Mouse (Mus musculus): ENCODE measurements around the gene Cfap54. TPM values are rescaled to one million over a fixed set of nuclear protein-coding genes. Genes with fewer than 3 reads are reported as not detected.
A peak's percentile ranks its signal among the peaks of the same experiment; 100 is the strongest.

Cfap54 gene
- polyA plus RNA-seq, 1 experiment, result 0.01 TPM

DNA sequence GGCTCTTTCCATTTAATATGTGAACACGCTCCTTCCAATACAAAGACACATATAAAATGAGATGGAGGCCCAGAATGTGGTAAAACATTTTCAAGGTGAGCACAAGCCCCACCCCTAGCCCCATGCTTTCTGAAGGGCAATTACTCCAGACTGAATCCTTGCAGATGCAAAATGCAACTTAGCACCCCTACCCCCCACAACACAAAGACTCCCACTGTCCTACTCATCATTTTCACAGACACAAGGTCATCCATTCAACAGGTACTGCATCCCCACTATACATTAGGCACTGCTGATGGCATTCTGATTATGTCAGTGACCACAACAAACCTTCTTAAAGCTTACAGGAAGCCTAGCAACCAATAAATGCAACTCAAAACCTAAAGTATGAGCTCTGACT, 131.4 kb downstream of the Cfap54 start:
- Histone ChIP-seq H3K79me2 (ENCODE audit: control insufficient read depth, insufficient read depth) (no peaks in the 10 kb centered on the region), H3K79me3 (ENCODE audit: low read depth) (no peaks in the 10 kb centered on the region), H3ac (ENCODE audit: control insufficient read depth, insufficient read length, low read depth) (no peak overlapping the region), H3K36me3 (ENCODE audit: control insufficient read depth, insufficient read depth) (no peaks in the 10 kb centered on the region), H3K4me3 (ENCODE audit: insufficient read depth, poor library complexity, severe bottlenecking) (no peak overlapping the region), H3K27me3 (ENCODE audit: control insufficient read depth, insufficient read depth, insufficient read length) (no peaks in the 10 kb centered on the region)
- TF ChIP-seq CTCF (IDR thresholded peaks at IDR 0.05; ENCODE audit: control insufficient read depth, insufficient read depth, insufficient read length) (no peak), MYOG (IDR thresholded peaks at IDR 0.05; ENCODE audit: control insufficient read depth, extremely low read depth, insufficient read length) (no peak), MYOD1 (IDR thresholded peaks at IDR 0.05; ENCODE audit: control insufficient read depth, insufficient read length, low read depth) (no peak), FOSL1 (IDR thresholded peaks at IDR 0.05; ENCODE audit: insufficient read depth, low read length, poor library complexity, severe bottlenecking) (no peak), USF1 (IDR thresholded peaks at IDR 0.05; ENCODE audit: low read depth) (no peak), CEBPB (IDR thresholded peaks at IDR 0.05; ENCODE audit: low read depth) (no peak), MAX (IDR thresholded peaks at IDR 0.05) (no peak)

DNA sequence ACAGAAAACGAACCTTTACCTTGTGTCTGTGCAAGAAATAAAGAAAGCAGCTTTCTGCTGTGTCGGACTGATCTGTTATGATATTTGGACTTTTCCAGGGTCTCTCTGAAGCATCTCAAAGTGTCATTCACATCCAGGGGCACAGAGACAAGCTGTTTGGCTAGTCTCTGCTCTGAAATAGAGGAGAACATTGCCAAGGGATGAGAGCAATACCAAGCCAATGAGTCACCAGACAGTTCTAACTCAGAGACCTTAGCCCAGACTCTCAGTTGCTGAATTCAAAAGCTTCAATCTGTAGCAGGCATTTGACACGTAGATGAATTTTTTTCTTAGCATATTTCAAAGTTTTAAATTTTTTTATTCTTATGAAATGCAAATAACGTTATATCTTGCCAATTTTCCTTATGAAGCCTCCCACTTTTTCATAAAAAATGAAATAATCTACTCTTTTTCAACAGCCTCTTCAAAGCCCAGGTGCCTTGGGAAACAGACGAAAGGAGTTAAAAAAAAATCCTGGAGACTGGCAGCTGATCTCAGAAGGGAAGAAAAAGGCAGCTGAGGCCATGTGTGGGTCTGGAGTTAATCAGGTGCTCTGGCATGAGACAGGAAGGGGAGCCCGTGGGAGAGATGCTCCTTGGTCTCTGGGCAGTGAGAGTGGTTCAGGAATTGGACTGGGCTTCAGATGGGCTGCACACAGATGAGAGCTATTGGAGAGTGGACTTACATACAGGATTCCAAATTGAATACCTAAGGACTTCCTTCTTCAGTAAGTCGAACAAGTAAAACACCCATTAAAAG, 138.4 kb downstream of the Cfap54 start:
- TF ChIP-seq USF1 (IDR thresholded peaks at IDR 0.05; ENCODE audit: low read depth) (no peak), MYOG (IDR thresholded peaks at IDR 0.05; ENCODE audit: control insufficient read depth, extremely low read depth, insufficient read length) (no peak), MAX (IDR thresholded peaks at IDR 0.05) (no peak), FOSL1 (IDR thresholded peaks at IDR 0.05; ENCODE audit: insufficient read depth, low read length, poor library complexity, severe bottlenecking) (peak; percentile 22), CTCF (IDR thresholded peaks at IDR 0.05; ENCODE audit: control insufficient read depth, insufficient read depth, insufficient read length) (no peak), MYOD1 (IDR thresholded peaks at IDR 0.05; ENCODE audit: control insufficient read depth, insufficient read length, low read depth) (no peak)
- Histone ChIP-seq H3K4me3 (ENCODE audit: insufficient read depth, poor library complexity, severe bottlenecking) (no peak overlapping the region), H3K79me2 (ENCODE audit: control insufficient read depth, insufficient read depth) (no peaks in the 10 kb centered on the region), H3K36me3 (ENCODE audit: control insufficient read depth, insufficient read depth) (no peaks in the 10 kb centered on the region), H3K79me3 (ENCODE audit: low read depth) (no peaks in the 10 kb centered on the region), H3ac (ENCODE audit: control insufficient read depth, insufficient read length, low read depth) (no peak overlapping the region), H3K27me3 (ENCODE audit: control insufficient read depth, insufficient read depth, insufficient read length) (no peaks in the 10 kb centered on the region)

DNA sequence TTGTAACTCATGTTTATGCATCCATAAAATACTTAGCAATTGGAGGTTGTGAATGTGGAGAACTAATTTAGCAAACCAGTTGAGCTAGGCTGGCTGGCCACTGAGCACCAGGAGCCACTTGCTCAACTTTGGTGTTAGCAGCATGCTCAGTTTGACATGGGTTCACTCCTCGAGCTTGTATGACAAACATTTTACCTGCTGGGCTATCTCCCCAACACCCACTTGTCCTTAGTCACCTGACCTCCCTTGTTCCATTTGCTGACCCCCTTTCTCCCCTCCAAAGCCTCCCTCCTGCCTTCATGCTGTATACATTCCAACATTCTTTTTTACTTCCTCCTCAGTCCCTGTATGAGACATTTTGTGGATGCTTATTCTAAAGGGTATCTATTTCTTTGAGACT, 139.8 kb downstream of the Cfap54 start:
- Histone ChIP-seq H3K4me3 (ENCODE audit: insufficient read depth, poor library complexity, severe bottlenecking) (no peak overlapping the region), H3ac (ENCODE audit: control insufficient read depth, insufficient read length, low read depth) (no peak overlapping the region), H3K79me2 (ENCODE audit: control insufficient read depth, insufficient read depth) (no peaks in the 10 kb centered on the region), H3K27me3 (ENCODE audit: control insufficient read depth, insufficient read depth, insufficient read length) (no peaks in the 10 kb centered on the region), H3K36me3 (ENCODE audit: control insufficient read depth, insufficient read depth) (no peaks in the 10 kb centered on the region), H3K79me3 (ENCODE audit: low read depth) (no peaks in the 10 kb centered on the region)
- TF ChIP-seq MAX (IDR thresholded peaks at IDR 0.05), result no peak
- TF ChIP-seq MYOD1 (IDR thresholded peaks at IDR 0.05; ENCODE audit: control insufficient read depth, insufficient read length, low read depth), result no peak
- no peak for TF ChIP-seq CTCF (IDR thresholded peaks at IDR 0.05; ENCODE audit: control insufficient read depth, insufficient read depth, insufficient read length)
- no peak for TF ChIP-seq FOSL1 (IDR thresholded peaks at IDR 0.05; ENCODE audit: insufficient read depth, low read length, poor library complexity, severe bottlenecking)
- TF ChIP-seq CEBPB (IDR thresholded peaks at IDR 0.05; ENCODE audit: low read depth), result no peak
- TF ChIP-seq MYOG (IDR thresholded peaks at IDR 0.05; ENCODE audit: control insufficient read depth, extremely low read depth, insufficient read length), result no peak
- no peak for TF ChIP-seq USF1 (IDR thresholded peaks at IDR 0.05; ENCODE audit: low read depth)

DNA sequence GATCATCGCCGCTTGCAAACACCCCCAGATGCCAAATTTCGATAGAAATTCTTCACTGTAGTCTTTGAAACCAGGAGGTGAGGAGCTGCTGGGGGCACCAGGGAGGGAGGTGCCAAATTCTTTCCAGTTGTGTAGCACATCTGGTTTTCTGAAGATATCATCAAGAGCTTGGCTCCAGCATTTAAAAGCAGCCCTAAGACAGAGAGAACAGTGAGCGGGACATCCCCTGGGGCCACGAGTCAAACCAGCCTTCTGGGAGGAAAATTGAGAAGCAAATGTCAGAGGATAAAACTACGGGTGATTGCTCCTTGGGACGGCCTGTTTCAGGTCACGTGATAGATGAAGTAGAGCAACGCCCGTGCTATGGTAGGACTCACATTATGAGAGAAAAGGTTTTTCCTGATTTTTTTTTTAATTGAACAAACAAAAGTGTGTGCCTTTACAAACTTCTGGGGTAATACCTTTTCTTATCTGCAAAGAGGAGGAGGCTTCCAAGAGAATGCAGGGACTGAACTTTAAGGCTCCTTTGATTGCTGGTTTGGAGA, 143.6 kb downstream of the Cfap54 start:
- no peaks in the 10 kb centered on the region for H3K27me3 ChIP-seq (ENCODE audit: control insufficient read depth, insufficient read depth, insufficient read length)
- no peak overlapping the region for H3K4me3 ChIP-seq (ENCODE audit: insufficient read depth, poor library complexity, severe bottlenecking)
- no peaks in the 10 kb centered on the region for H3K36me3 ChIP-seq (ENCODE audit: control insufficient read depth, insufficient read depth)
- no peaks in the 10 kb centered on the region for H3K79me3 ChIP-seq (ENCODE audit: low read depth)
- H3K79me2 ChIP-seq (ENCODE audit: control insufficient read depth, insufficient read depth), result no peaks in the 10 kb centered on the region
- TF ChIP-seq FOSL1 (IDR thresholded peaks at IDR 0.05; ENCODE audit: insufficient read depth, low read length, poor library complexity, severe bottlenecking), result no peak
- no peak for TF ChIP-seq CTCF (IDR thresholded peaks at IDR 0.05; ENCODE audit: control insufficient read depth, insufficient read depth, insufficient read length)
- no peak for TF ChIP-seq MYOD1 (IDR thresholded peaks at IDR 0.05; ENCODE audit: control insufficient read depth, insufficient read length, low read depth)
- TF ChIP-seq CEBPB (IDR thresholded peaks at IDR 0.05; ENCODE audit: low read depth), result no peak
- TF ChIP-seq USF1 (IDR thresholded peaks at IDR 0.05; ENCODE audit: low read depth), result no peak
- no peak for TF ChIP-seq MAX (IDR thresholded peaks at IDR 0.05)
- TF ChIP-seq MYOG (IDR thresholded peaks at IDR 0.05; ENCODE audit: control insufficient read depth, extremely low read depth, insufficient read length), result no peak
- no peak overlapping the region for H3ac ChIP-seq (ENCODE audit: control insufficient read depth, insufficient read length, low read depth)

DNA sequence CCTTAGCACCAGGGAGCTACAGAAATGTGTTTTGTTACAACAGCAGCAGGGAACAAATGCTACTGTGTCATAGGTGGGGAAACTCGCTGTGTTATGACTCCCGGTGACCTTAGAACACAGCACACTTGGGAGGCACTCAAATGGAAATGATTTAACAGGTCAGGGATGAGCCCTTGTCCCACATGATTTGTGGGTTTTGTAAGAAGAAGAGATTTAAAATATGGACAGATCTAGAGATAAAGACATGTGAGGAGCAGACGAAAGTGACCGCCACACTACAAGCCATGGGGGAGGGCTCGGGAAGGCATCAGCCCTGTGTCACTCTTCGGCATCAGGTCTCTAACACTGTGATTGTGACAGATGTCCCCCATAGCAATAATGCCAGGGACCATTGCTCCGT, 144.3 kb downstream of the Cfap54 start:
- TF ChIP-seq FOSL1 (IDR thresholded peaks at IDR 0.05; ENCODE audit: insufficient read depth, low read length, poor library complexity, severe bottlenecking) (no peak), MYOG (IDR thresholded peaks at IDR 0.05; ENCODE audit: control insufficient read depth, extremely low read depth, insufficient read length) (no peak), MAX (IDR thresholded peaks at IDR 0.05) (no peak), CTCF (IDR thresholded peaks at IDR 0.05; ENCODE audit: control insufficient read depth, insufficient read depth, insufficient read length) (no peak), USF1 (IDR thresholded peaks at IDR 0.05; ENCODE audit: low read depth) (no peak), MYOD1 (IDR thresholded peaks at IDR 0.05; ENCODE audit: control insufficient read depth, insufficient read length, low read depth) (no peak), CEBPB (IDR thresholded peaks at IDR 0.05; ENCODE audit: low read depth) (no peak)
- Histone ChIP-seq H3K79me2 (ENCODE audit: control insufficient read depth, insufficient read depth) (no peaks in the 10 kb centered on the region), H3K27me3 (ENCODE audit: control insufficient read depth, insufficient read depth, insufficient read length) (no peaks in the 10 kb centered on the region)

More for the DNA sequence above, 144.3 kb downstream of the Cfap54 start:
- Histone ChIP-seq H3K79me3 (ENCODE audit: low read depth) (no peaks in the 10 kb centered on the region), H3K4me3 (ENCODE audit: insufficient read depth, poor library complexity, severe bottlenecking) (no peak overlapping the region), H3K36me3 (ENCODE audit: control insufficient read depth, insufficient read depth) (no peaks in the 10 kb centered on the region), H3ac (ENCODE audit: control insufficient read depth, insufficient read length, low read depth) (no peak overlapping the region)

All from C2C12 (cell line).